Mouse (Mus musculus): ENCODE results near the gene Ifnz.
A peak's percentile ranks its signal among the peaks of the same experiment; 100 is the strongest.
"Not testable (repeated sequence)": the region's sequence is repeated elsewhere in the genome, so short reads cannot be mapped to it uniquely, and the experiment has no call there.

Gene Ifnz

GRCm38 (mm10) chr4:88781831-88782230, at the start of gene Ifnz:
Ifnz (plus strand) TSS chr4:88782131.
- DNase-seq (ENCODE audit: low spot score in 2 of 2) = not testable (repeated sequence)

GRCm38 (mm10) chr4:88738480-88738879, 43.5 kb upstream of the Ifnz start:
- DNase-seq (ENCODE audit: low spot score in 2 of 2) = peak in 1 of 2 experiments; percentile 38

GRCm38 (mm10) chr4:88739036-88739435, 42.9 kb upstream of the Ifnz start:
- no peak for DNase-seq (ENCODE audit: low spot score in 2 of 2)

- no peak for DNase-seq (ENCODE audit: low spot score in 2 of 2)
Observed at GRCm38 (mm10) chr4:88741426-88741825, 40.5 kb upstream of the Ifnz start.

DNA sequence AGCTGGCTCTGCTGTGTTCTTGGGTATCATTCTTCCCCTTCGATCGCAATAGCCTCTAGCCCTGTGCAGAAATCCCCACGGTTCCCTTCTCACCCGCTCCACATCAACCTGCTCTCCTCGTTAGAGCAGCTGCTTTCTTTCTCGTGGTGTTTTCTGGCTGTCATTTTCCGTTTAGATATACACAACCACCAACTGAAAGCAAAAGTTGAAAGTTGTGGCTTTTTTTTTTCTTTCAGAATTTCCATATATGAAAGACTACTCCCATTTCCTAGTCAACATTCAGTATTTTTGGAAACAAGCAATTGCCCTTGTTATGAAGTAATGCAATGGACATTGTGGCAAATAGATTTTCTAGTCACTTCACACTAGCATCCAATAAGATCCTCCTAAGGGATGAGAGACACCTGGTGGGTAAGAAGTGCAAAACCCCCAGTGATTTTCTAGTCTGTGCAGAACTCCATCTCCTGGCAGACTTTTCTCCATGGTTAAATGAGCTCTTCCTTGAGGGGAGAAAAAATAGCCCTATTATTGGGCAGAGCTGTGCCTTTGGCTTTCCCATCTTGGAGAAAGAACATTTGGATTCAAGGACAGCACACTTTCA, 39.1 kb upstream of the Ifnz start:
- DNase-seq (ENCODE audit: low spot score in 2 of 2) = no peak

GRCm38 (mm10) chr4:88744207-88744606, 37.7 kb upstream of the Ifnz start:
- DNase-seq (ENCODE audit: low spot score in 2 of 2) = no peak

DNA sequence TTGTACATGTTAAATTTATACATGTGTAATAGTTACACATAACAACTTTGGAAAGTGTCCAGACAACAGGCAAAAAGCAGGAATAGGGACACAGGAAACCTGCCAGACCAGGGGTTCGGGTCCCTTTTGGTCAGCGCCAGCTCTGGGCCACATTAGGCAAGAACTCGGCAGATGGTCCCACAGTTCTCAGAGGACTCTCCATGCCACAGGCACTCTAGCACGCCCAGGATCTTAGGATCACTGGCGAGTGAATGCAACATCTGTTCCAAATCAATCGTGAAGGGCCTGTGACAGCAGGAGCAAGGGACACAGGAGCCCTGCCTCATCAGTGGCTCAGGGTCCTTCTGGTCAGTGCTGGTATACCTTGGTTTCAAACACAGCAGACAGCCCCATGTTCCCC, 32.0 kb upstream of the Ifnz start:
- DNase-seq (ENCODE audit: low spot score in 2 of 2) = no peak

GRCm38 (mm10) chr4:88754818-88755340, 27.1 kb upstream of the Ifnz start, which contains the start of gene Gm13271:
Gm13271 (plus strand) TSS chr4:88754868.
- DNase-seq (ENCODE audit: low spot score in 2 of 2) = peak; percentile 77 to 84

GRCm38 (mm10) chr4:88756581-88757513, 25.1 kb upstream of the Ifnz start:
- DNase-seq (ENCODE audit: low spot score in 2 of 2) = not testable (repeated sequence)

GRCm38 (mm10) chr4:88757628-88758031, 24.3 kb upstream of the Ifnz start:
- peak; percentile 90 to 92 for DNase-seq (ENCODE audit: low spot score in 2 of 2)

- not testable (repeated sequence) for DNase-seq (ENCODE audit: low spot score in 2 of 2)
Observed at GRCm38 (mm10) chr4:88758751-88759150, 23.2 kb upstream of the Ifnz start.

GRCm38 (mm10) chr4:88759610-88760268, 22.2 kb upstream of the Ifnz start, which contains the start of gene Gm13283:
Gm13283 (plus strand) TSS chr4:88760119.
- DNase-seq (ENCODE audit: low spot score in 2 of 2) = peak; percentile 32 to 45

DNA sequence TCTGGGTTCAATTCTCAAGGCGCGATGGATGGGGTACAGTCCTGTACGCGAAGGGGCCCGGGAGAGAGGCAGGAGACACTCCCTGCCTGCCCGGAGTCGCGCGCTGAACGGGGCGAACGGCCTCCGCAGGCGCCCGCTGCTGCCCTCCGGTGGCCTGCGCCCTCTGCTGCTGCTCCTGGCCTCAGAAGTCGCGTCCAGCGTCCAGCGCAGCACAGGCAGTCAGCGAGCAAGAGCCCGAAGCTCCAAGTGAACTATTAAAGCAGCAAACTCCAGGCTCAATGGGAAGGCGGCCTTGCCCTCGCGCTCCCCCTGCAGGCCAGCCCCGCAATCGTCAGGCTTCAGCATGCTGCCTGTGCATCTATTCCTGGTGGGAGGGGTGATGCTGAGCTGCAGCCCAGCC, 21.5 kb upstream of the Ifnz start:
- DNase-seq (ENCODE audit: low spot score in 2 of 2) = peak in 1 of 2 experiments; percentile 48

DNA sequence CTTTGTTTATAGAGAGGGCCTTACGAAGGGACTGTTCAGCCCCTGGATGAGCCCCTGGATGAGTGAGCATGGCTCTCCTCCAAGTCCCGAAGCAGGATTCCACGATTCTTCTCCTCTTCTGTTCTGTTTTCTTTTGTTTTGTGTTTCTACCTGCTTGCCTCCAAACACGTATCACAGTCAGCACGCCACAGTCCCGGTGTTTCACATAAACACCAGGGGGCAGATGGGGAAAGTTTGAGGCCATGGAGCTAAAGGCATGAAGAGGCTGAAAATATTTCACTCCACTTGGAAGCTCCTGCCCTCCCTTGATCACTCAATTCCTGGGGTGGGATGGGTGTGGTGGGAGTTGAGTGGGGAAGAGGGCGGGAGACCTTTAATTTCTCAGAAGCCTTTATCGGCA, 20.2 kb upstream of the Ifnz start:
- DNase-seq (ENCODE audit: low spot score in 2 of 2) = peak; percentile 79 to 81

DNA sequence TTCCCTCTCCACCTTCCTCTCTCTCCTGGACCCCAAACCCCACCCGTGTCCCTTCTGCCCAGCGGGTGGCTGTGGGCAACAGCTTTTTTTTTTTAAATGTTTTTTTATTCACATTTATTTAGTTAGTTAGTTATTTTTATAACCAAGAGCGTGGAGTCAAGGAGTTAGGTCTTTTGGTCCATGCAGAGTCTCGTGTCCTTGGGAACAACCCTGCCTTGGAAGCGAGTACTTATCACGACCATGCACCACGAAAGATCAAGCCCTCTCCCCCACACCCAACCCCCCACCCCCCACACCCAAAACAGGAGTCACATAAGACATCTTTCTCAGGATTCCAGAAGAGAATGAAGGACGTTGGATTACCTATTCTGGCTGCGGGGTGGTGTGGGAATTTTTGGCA, 19.6 kb upstream of the Ifnz start:
- peak in 1 of 2 experiments; percentile 26 for DNase-seq (ENCODE audit: low spot score in 2 of 2)

DNA sequence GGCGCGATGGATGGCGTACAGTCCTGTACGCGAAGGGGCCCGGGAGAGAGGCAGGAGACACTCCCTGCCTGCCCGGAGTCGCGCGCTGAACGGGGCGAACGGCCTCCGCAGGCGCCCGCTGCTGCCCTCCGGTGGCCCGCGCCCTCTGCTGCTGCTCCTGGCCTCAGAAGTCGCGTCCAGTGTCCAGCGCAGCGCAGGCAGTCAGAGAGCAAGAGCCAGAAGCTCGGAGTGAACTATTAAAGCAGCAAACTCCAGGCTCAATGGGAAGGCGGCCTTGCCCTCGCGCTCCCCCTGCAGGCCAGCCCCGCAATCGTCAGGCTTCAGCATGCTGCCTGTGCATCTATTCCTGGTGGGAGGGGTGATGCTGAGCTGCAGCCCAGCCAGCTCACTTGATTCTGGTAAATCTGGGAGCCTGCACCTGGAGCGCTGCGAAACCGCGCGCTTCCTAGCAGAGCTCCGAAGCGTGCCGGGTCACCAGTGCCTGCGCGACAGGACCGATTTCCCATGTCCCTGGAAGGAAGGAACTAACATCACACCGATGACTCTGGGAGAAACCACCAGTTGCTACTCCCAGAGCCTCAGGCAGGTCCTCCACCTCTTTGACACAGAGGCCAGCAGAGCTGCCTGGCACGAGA, 18.4 kb upstream of the Ifnz start:
- peak in 1 of 2 experiments; percentile 17 for DNase-seq (ENCODE audit: low spot score in 2 of 2)

DNA sequence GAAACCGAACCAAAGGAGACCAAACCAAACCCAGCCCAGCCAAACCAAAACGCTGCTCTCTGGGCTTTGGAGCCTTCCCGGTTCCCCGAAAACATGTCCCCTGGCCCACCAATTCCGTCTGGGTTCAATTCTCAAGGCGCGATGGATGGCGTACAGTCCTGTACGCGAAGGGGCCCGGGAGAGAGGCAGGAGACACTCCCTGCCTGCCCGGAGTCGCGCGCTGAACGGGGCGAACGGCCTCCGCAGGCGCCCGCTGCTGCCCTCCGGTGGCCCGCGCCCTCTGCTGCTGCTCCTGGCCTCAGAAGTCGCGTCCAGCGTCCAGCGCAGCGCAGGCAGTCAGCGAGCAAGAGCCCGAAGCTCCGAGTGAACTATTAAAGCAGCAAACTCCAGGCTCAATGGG, 8.4 kb upstream of the Ifnz start, which contains the start of gene Gm13290:
Gm13290 (plus strand) TSS at position 301 of the 400 bp plus-strand sequence.
- DNase-seq (ENCODE audit: low spot score in 2 of 2) = not testable (repeated sequence)

- DNase-seq (ENCODE audit: low spot score in 2 of 2) = not testable (repeated sequence)
Observed at GRCm38 (mm10) chr4:88776622-88777021, 5.3 kb upstream of the Ifnz start, which contains the start of gene Gm13289. Gm13289 (plus strand) TSS chr4:88776922.

GRCm38 (mm10) chr4:88779550-88779949, 2.4 kb upstream of the Ifnz start, which contains the start of gene Gm13272:
Gm13272 (plus strand) TSS chr4:88779850.
- not testable (repeated sequence) for DNase-seq (ENCODE audit: low spot score in 2 of 2)

DNA sequence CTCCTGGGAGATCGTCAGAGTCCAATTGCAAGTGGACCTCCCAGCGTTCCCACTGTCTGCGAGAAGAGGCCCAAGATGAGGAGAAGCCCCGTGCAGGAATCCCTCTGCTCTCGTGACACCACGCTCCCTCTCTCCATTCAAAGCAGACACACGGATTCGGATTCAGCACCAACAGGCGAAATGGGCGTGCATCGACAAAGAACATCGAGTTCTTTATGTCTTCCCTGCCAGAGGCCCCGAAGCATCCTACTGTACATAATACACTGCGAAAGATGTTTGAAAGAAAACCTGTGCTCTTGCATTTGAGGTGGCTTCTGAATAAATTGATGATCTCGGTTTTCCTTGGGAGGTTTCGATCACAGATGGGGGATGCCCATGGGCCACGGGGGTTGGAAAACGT, 1.6 kb upstream of the Ifnz start:
- DNase-seq (ENCODE audit: low spot score in 2 of 2) = not testable (repeated sequence)

DNA sequence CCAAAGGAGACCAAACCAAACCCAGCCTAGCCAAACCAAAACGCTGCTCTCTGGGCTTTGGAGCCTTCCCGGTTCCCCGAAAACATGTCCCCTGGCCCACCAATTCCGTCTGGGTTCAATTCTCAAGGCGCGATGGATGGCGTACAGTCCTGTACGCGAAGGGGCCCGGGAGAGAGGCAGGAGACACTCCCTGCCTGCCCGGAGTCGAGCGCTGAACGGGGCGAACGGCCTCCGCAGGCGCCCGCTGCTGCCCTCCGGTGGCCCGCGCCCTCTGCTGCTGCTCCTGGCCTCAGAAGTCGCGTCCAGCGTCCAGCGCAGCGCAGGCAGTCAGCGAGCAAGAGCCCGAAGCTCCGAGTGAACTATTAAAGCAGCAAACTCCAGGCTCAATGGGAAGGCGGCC, 404 bp downstream of the Ifnz start:
- DNase-seq (ENCODE audit: low spot score in 2 of 2) = not testable (repeated sequence)
